In genomic region chr12:40792184-40792650, GRCm38 (mm10) we compare ENCODE assay signal across 13 mouse cellular contexts.
DNase-seq lines count a peak whose midpoint lies in the region; ATAC-seq and TF ChIP-seq lines count a peak whose summit lies in the region.
"Had no signal": no experiment of that assay in that cellular context is flagged by ENCODE, and none has a peak within 500 bp of the region (broad histone marks: within the 10 kb centered on the region; RNA-seq: fewer than 3 reads in every experiment).

No protein-coding gene starts in this region.

- WGBS in lung, embryonic 14.5 days, result 56% methylated on average over 10 of the region's 10 CpGs
- 12% methylated on average over 10 of the region's 10 CpGs for WGBS in forebrain, embryonic 16.5 days
- WGBS in midbrain, embryonic 14.5 days, result 12% methylated on average over 10 of the region's 10 CpGs

- no peak overlapping the region for H3K9ac ChIP-seq in lung, embryonic 14.5 days
- 0 out of 2 replicates have a peak overlapping the region, but pooled peaks have one; percentile 14 for H3K9ac ChIP-seq in forebrain, embryonic 16.5 days (replicated peaks; ENCODE audit: low read depth, low read length)
- no peak overlapping the region for H3K9ac ChIP-seq in midbrain, embryonic 14.5 days (replicated peaks; ENCODE audit: low read length)
- H3K9ac ChIP-seq: limb, embryonic 13.5 days; lung, embryonic 15.5 days had no signal

- no peak overlapping the region for H3K4me2 ChIP-seq in lung, embryonic 14.5 days
- H3K4me2 ChIP-seq in forebrain, embryonic 16.5 days (ENCODE audit: low read length), result no peak overlapping the region; the same call in 1 of the 2 replicates
- peak overlapping the region; percentile 21 for H3K4me2 ChIP-seq in midbrain, embryonic 14.5 days (ENCODE audit: low read length)
- H3K4me2 ChIP-seq: limb, embryonic 13.5 days; lung, embryonic 15.5 days had no signal

- no peaks in the 10 kb centered on the region for H3K36me3 ChIP-seq in lung, embryonic 14.5 days (ENCODE audit: insufficient read depth)
- H3K36me3 ChIP-seq in forebrain, embryonic 16.5 days (ENCODE audit: control insufficient read depth, insufficient read depth), result no peaks in the 10 kb centered on the region
- no peaks in the 10 kb centered on the region for H3K36me3 ChIP-seq in midbrain, embryonic 14.5 days (ENCODE audit: control insufficient read depth, insufficient read depth, low read length)
- H3K36me3 ChIP-seq: limb, embryonic 13.5 days; lung, embryonic 15.5 days had no signal

- no peak overlapping the region for H3K27ac ChIP-seq in lung, embryonic 14.5 days (ENCODE audit: low read depth)
- H3K27ac ChIP-seq in forebrain, embryonic 16.5 days (ENCODE audit: low read length), result no peak overlapping the region; the same call in 1 of the 2 replicates
- H3K27ac ChIP-seq in midbrain, embryonic 14.5 days (replicated peaks; ENCODE audit: low read depth, low read length), result peak overlapping the region; percentile 67
- H3K27ac ChIP-seq: limb, embryonic 13.5 days; lung, embryonic 15.5 days had no signal

- DNase-seq in cerebellum, postnatal 25 days, result peak; percentile 18 to 20
- DNase-seq in cerebellum, postnatal 36 days, result no peak
- peak; percentile 51 for DNase-seq in lung, embryonic 14.5 days
- no peak for DNase-seq in lung, postnatal 10 days
- DNase-seq in midbrain, embryonic 14.5 days, result peak; percentile 67
- DNase-seq in adrenal gland, adult (ENCODE audit: inconsistent age in 2 of 2, low spot score in 1 of 2), result no peak
- DNase-seq: heart, postnatal 10 days; kidney, adult 9 months had no signal

- no peaks in the 10 kb centered on the region for H3K27me3 ChIP-seq in lung, embryonic 14.5 days (ENCODE audit: insufficient read depth, low read length)
- no peaks in the 10 kb centered on the region for H3K27me3 ChIP-seq in forebrain, embryonic 16.5 days (replicated peaks; ENCODE audit: control insufficient read depth, insufficient read depth, low read length)
- H3K27me3 ChIP-seq in midbrain, embryonic 14.5 days (ENCODE audit: control insufficient read depth, insufficient read depth, low read length), result no peaks in the 10 kb centered on the region
- H3K27me3 ChIP-seq: lung, embryonic 15.5 days had no signal

- no peaks in the 10 kb centered on the region for H3K9me3 ChIP-seq in lung, embryonic 14.5 days (ENCODE audit: low read depth, low read length)
- H3K9me3 ChIP-seq in forebrain, embryonic 16.5 days (ENCODE audit: control insufficient read depth, low read length), result no peaks in the 10 kb centered on the region
- no peaks in the 10 kb centered on the region for H3K9me3 ChIP-seq in midbrain, embryonic 14.5 days (ENCODE audit: control insufficient read depth, low read length)
- H3K9me3 ChIP-seq: limb, embryonic 13.5 days; lung, embryonic 15.5 days had no signal

- peaks cover 9% of the 10 kb centered on the region for H3K4me1 ChIP-seq in lung, embryonic 14.5 days (ENCODE audit: insufficient read depth)
- peaks cover 37% of the 10 kb centered on the region for H3K4me1 ChIP-seq in forebrain, embryonic 16.5 days (replicated peaks; ENCODE audit: control insufficient read depth, insufficient read depth, low read length)
- H3K4me1 ChIP-seq in midbrain, embryonic 14.5 days (ENCODE audit: control insufficient read depth, insufficient read depth, low read length), result peaks cover 22% of the 10 kb centered on the region

- ATAC-seq in lung, embryonic 14.5 days (ENCODE audit: insufficient read depth), result no peak
- peak; percentile 57 for ATAC-seq in forebrain, embryonic 16.5 days
- ATAC-seq in midbrain, embryonic 14.5 days (ENCODE audit: low FRiP score, low TSS enrichment), result peak; percentile 53; the same call in 1 of the 2 replicates
- no peak for ATAC-seq in megakaryocyte, adult 5-6 weeks (ENCODE audit: poor library complexity, severe bottlenecking)
- ATAC-seq: activated CD4-positive, CD25-positive, alpha-beta regulatory T cell, adult 4 months had no signal

- no peak overlapping the region for H3K4me3 ChIP-seq in lung, embryonic 14.5 days (ENCODE audit: low read depth, low read length)
- H3K4me3 ChIP-seq in forebrain, embryonic 16.5 days (replicated peaks; ENCODE audit: low read length), result no peak overlapping the region
- H3K4me3 ChIP-seq in midbrain, embryonic 14.5 days (replicated peaks; ENCODE audit: low read depth, low read length), result no peak overlapping the region
- H3K4me3 ChIP-seq: limb, embryonic 13.5 days; lung, embryonic 15.5 days had no signal

- no peak for TF ChIP-seq CTCF in lung, embryonic 14.5 days (IDR thresholded peaks at IDR 0.05; ENCODE audit: low read depth)

Comparison
In these comparisons a context has a peak if more than half of its experiments do, and no peak if none do; other contexts are left out.
1. DNase-seq: peak in cerebellum, postnatal 25 days (2 of 2), lung, embryonic 14.5 days (single experiment) and midbrain, embryonic 14.5 days (single experiment); none in cerebellum, postnatal 36 days (0 of 2), lung, postnatal 10 days (single experiment) and adrenal gland, adult (0 of 2).
2. ATAC-seq: peak in forebrain, embryonic 16.5 days (single experiment) and midbrain, embryonic 14.5 days (single experiment); none in lung, embryonic 14.5 days (single experiment) and megakaryocyte, adult 5-6 weeks (single experiment).